Mouse (Mus musculus) heart, adult 9 months (tissue): ENCODE results near the gene Chek1.

Source experiments
- DNase-seq, 2 experiments: peaks; one replicate each; pipeline ENCODE4 v3.0.0; 2022; ENCODE audit warnings: low spot score in 2 of 2

The Chek1 gene

GRCm38 (mm10) chr9:36727034-36727755, at the start of gene Chek1:
Chek1 (minus strand) TSS chr9:36727065.
- DNase-seq, result no peak

GRCm38 (mm10) chr9:36769048-36769413, 42.2 kb upstream of the Chek1 start:
- no peak for DNase-seq

- DNase-seq, result no peak
Measured at GRCm38 (mm10) chr9:36768156-36769047, 41.5 kb upstream of the Chek1 start.

- DNase-seq, result peak; percentile 99
Measured at GRCm38 (mm10) chr9:36767203-36768143, 40.6 kb upstream of the Chek1 start, which contains the start of gene Stt3a. Stt3a (minus strand) TSS chr9:36767679.

- no peak for DNase-seq
Measured at GRCm38 (mm10) chr9:36764378-36764777, 37.5 kb upstream of the Chek1 start.

GRCm38 (mm10) chr9:36726131-36727033, 483 bp downstream of the Chek1 start:
- peak; percentile 88 to 92 for DNase-seq

- DNase-seq, result no peak
Measured at GRCm38 (mm10) chr9:36716624-36717023, 10.2 kb downstream of the Chek1 start.

- DNase-seq, result no peak
Measured at GRCm38 (mm10) chr9:36707304-36707703, 19.6 kb downstream of the Chek1 start.

GRCm38 (mm10) chr9:36705923-36706322, 20.9 kb downstream of the Chek1 start:
- no peak for DNase-seq

- DNase-seq, result no peak
Measured at GRCm38 (mm10) chr9:36694276-36694675, 32.6 kb downstream of the Chek1 start.

GRCm38 (mm10) chr9:36692920-36693319, 33.9 kb downstream of the Chek1 start, which contains the start of gene Acrv1:
Acrv1 (plus strand) TSS chr9:36693220.
- no peak for DNase-seq

GRCm38 (mm10) chr9:36687329-36687728, 39.5 kb downstream of the Chek1 start:
- DNase-seq, result no peak

GRCm38 (mm10) chr9:36681424-36681823, 45.4 kb downstream of the Chek1 start:
- no peak for DNase-seq
